ENCODE assay signal across 13 mouse cellular contexts in genomic region chr13:44468963-44469674, GRCm38 (mm10).
DNase-seq lines count a peak whose midpoint lies in the region; ATAC-seq lines count a peak whose summit lies in the region.
"Had no signal": no experiment of that assay in that cellular context is flagged by ENCODE, and none has a peak within 500 bp of the region (broad histone marks: within the 10 kb centered on the region; RNA-seq: fewer than 3 reads in every experiment).

No protein-coding gene starts in this region.

- H3K4me3 ChIP-seq in forebrain, embryonic 10.5 days: no peak overlapping the region
- H3K4me3 ChIP-seq in forebrain, embryonic 14.5 days (ENCODE audit: low read depth, low read length): no peak overlapping the region
- H3K4me3 ChIP-seq: forebrain, embryonic 12.5 days; hindbrain, embryonic 13.5 days; layer of hippocampus, adult 2 months; neural tube, embryonic 13.5 days had no signal

- ATAC-seq in forebrain, embryonic 14.5 days: no peak
- no peak for ATAC-seq in frontal cortex, adult (ENCODE audit: low TSS enrichment)

- H3K9ac ChIP-seq in forebrain, embryonic 14.5 days (ENCODE audit: low read length): no peak overlapping the region
- H3K9ac ChIP-seq: forebrain, embryonic 12.5 days; hindbrain, embryonic 13.5 days; neural tube, embryonic 13.5 days had no signal

- peak overlapping the region; percentile 56 for H3K27ac ChIP-seq in forebrain, embryonic 10.5 days
- no peak overlapping the region for H3K27ac ChIP-seq in forebrain, embryonic 14.5 days (ENCODE audit: low read depth, low read length)
- H3K27ac ChIP-seq: forebrain, embryonic 12.5 days; hindbrain, embryonic 13.5 days; layer of hippocampus, adult 2 months; neural tube, embryonic 13.5 days had no signal

- intact Hi-C loops in heart, postnatal 14 days (cut with DNase I): no loop called here

- H3K36me3 ChIP-seq in forebrain, embryonic 10.5 days (replicated peaks): no peaks in the 10 kb centered on the region
- no peaks in the 10 kb centered on the region for H3K36me3 ChIP-seq in forebrain, embryonic 14.5 days (ENCODE audit: control insufficient read depth, insufficient read depth, low read length)
- H3K36me3 ChIP-seq: forebrain, embryonic 12.5 days; hindbrain, embryonic 13.5 days; neural tube, embryonic 13.5 days had no signal

- DNase-seq in forebrain, embryonic 10.5 days (ENCODE audit: extremely low spot score, low spot score): no peak
- no peak for DNase-seq in forebrain, embryonic 14.5 days (ENCODE audit: low spot score)
- peak; percentile 15 for DNase-seq in ovary, postnatal 36 days (ENCODE audit: low spot score)
- no peak for DNase-seq in ovary, postnatal 14 days (ENCODE audit: low spot score)
- DNase-seq in heart, postnatal 14 days: peak; percentile 33 to 44
- DNase-seq in layer of hippocampus, postnatal 25 days (ENCODE audit: extremely low spot score in 1 of 2, low spot score in 1 of 2): no peak
- no peak for DNase-seq in left cerebral cortex, adult 9 months (ENCODE audit: low spot score in 2 of 2)
- DNase-seq: cerebellum, adult 9-10 months had no signal

- WGBS in forebrain, embryonic 10.5 days: 81% methylated on average over 14 of the region's 14 CpGs
- 81% methylated on average over 14 of the region's 14 CpGs for WGBS in forebrain, embryonic 14.5 days

- H3K27me3 ChIP-seq in forebrain, embryonic 10.5 days (ENCODE audit: poor library complexity, severe bottlenecking): 0 out of 2 replicates have a peak, but pooled peaks cover 4% of the 10 kb centered on the region
- H3K27me3 ChIP-seq in forebrain, embryonic 14.5 days (replicated peaks; ENCODE audit: control insufficient read depth, insufficient read depth, low read length): no peaks in the 10 kb centered on the region
- H3K27me3 ChIP-seq: forebrain, embryonic 12.5 days; hindbrain, embryonic 13.5 days; neural tube, embryonic 13.5 days had no signal

- no peaks in the 10 kb centered on the region for H3K9me3 ChIP-seq in forebrain, embryonic 10.5 days
- no peaks in the 10 kb centered on the region for H3K9me3 ChIP-seq in forebrain, embryonic 14.5 days (replicated peaks; ENCODE audit: control insufficient read depth, low read length)
- H3K9me3 ChIP-seq: forebrain, embryonic 12.5 days; hindbrain, embryonic 13.5 days; neural tube, embryonic 13.5 days had no signal

- peaks cover 33% of the 10 kb centered on the region for H3K4me1 ChIP-seq in forebrain, embryonic 10.5 days
- H3K4me1 ChIP-seq in forebrain, embryonic 14.5 days (ENCODE audit: control insufficient read depth, insufficient read depth, low read length): peaks cover 13% of the 10 kb centered on the region

- no peak overlapping the region for H3K4me2 ChIP-seq in forebrain, embryonic 14.5 days (ENCODE audit: low read length)
- H3K4me2 ChIP-seq: forebrain, embryonic 12.5 days; hindbrain, embryonic 13.5 days; neural tube, embryonic 13.5 days had no signal

Comparison
In these comparisons a context has a peak if more than half of its experiments do, and no peak if none do; other contexts are left out.
1. DNase-seq: peak in ovary, postnatal 36 days (single experiment) and heart, postnatal 14 days (2 of 2); none in forebrain, embryonic 10.5 days (single experiment), forebrain, embryonic 14.5 days (single experiment), ovary, postnatal 14 days (single experiment), layer of hippocampus, postnatal 25 days (0 of 2) and left cerebral cortex, adult 9 months (0 of 2).